Mouse (Mus musculus): ENCODE data around the gene Cnnm1. TPM values are rescaled to one million over a fixed set of nuclear protein-coding genes. Genes with fewer than 3 reads are reported as not detected.

Gene Cnnm1
- polyA plus RNA-seq, 1 experiment = 52.6 TPM

GRCm38 (mm10) chr19:43517320-43517719, 77.1 kb downstream of the Cnnm1 start:
- H3K4me1 ChIP-seq (ENCODE audit: control insufficient read depth, insufficient read depth, low read length) = peaks cover 20% of the 10 kb centered on the region
- TF ChIP-seq POLR2A (IDR thresholded peaks at IDR 0.05; ENCODE audit: extremely low read depth, insufficient read depth, low read length) (no peak), CTCF (IDR thresholded peaks at IDR 0.05; ENCODE audit: extremely low read depth, insufficient read depth, low read length) (no peak)
- no peak overlapping the region for H3K4me3 ChIP-seq (ENCODE audit: insufficient read depth, low read length)
- no peak overlapping the region for H3K27ac ChIP-seq (ENCODE audit: insufficient read depth, low read length)

DNA sequence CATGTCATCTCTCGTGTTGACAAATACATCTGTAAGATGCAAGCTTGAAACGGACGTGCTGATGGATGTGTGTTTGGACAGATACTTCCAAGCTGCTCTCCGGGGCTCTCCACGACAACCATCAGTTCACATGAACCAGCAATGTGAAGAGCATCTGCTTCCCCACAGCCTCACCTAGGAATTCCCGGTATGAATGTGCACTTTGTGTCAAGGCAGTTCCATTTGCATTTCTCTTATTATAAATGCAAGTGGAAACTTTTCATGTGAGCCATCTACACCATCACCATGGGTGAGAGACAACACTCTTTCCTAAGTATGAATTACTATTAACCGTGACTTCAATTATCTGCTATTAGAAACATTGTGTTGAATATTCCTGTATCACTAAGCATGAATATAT, 77.6 kb downstream of the Cnnm1 start:
- Histone ChIP-seq H3K27ac (ENCODE audit: insufficient read depth, low read length) (no peak overlapping the region), H3K4me3 (ENCODE audit: insufficient read depth, low read length) (no peak overlapping the region), H3K4me1 (ENCODE audit: control insufficient read depth, insufficient read depth, low read length) (peaks cover 17% of the 10 kb centered on the region)
- no peak for TF ChIP-seq CTCF (IDR thresholded peaks at IDR 0.05; ENCODE audit: extremely low read depth, insufficient read depth, low read length)
- no peak for TF ChIP-seq POLR2A (IDR thresholded peaks at IDR 0.05; ENCODE audit: extremely low read depth, insufficient read depth, low read length)

DNA sequence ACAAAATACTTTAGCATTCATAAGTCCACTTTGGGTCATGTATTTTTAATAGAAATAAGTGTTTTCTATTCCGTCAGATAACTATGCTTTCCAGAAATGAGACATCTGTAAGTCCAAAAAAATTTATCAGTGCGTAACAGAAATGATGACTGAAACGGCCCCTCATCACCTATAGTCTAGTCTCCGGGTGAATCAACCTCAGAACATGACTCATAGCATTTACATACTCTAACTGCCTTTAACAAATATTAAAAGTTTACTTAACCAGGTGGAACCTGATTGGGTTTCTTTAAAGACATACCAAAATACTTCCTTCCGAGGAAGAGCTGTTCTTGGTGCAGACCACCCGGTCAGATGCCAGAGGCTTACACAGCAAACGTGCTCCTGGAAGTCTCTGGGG, 78.0 kb downstream of the Cnnm1 start:
- no peak for TF ChIP-seq CTCF (IDR thresholded peaks at IDR 0.05; ENCODE audit: extremely low read depth, insufficient read depth, low read length)
- TF ChIP-seq POLR2A (IDR thresholded peaks at IDR 0.05; ENCODE audit: extremely low read depth, insufficient read depth, low read length) = no peak
- no peak overlapping the region for H3K27ac ChIP-seq (ENCODE audit: insufficient read depth, low read length)
- H3K4me3 ChIP-seq (ENCODE audit: insufficient read depth, low read length) = no peak overlapping the region
- peaks cover 17% of the 10 kb centered on the region for H3K4me1 ChIP-seq (ENCODE audit: control insufficient read depth, insufficient read depth, low read length)

GRCm38 (mm10) chr19:43519226-43519625, 79.0 kb downstream of the Cnnm1 start:
- H3K4me3 ChIP-seq (ENCODE audit: insufficient read depth, low read length) = 0 out of 2 replicates have a peak overlapping the region, but pooled peaks have one; percentile 4
- no peak overlapping the region for H3K27ac ChIP-seq (ENCODE audit: insufficient read depth, low read length)
- no peak for TF ChIP-seq CTCF (IDR thresholded peaks at IDR 0.05; ENCODE audit: extremely low read depth, insufficient read depth, low read length)
- H3K4me1 ChIP-seq (ENCODE audit: control insufficient read depth, insufficient read depth, low read length) = peaks cover 13% of the 10 kb centered on the region; the same call in 1 of the 2 replicates

DNA sequence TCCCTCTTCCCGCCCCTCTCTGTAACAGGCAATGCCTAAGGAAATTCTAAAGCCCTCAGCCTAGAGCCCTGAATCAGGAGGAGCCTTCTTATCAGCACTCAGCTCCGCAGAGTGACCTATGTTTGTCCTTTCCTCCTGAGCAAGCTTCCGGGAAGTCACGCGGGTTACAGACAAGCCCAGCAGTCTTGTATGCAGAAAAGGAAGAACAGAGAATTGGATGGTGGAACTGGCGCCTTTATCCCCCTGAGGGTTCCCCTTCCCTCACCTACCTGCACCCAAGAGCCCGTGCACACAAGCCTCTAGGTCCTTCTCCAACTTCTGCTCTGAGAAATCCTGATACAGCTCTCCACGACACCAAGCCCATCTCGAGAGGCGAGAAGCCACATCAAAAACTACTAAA, 80.2 kb downstream of the Cnnm1 start:
- peaks cover 17% of the 10 kb centered on the region; the same call in 1 of the 2 replicates for H3K4me1 ChIP-seq (ENCODE audit: control insufficient read depth, insufficient read depth, low read length)
- H3K4me3 ChIP-seq (ENCODE audit: insufficient read depth, low read length) = peak overlapping the region; percentile 11; the same call in 1 of the 2 replicates
- TF ChIP-seq CTCF (IDR thresholded peaks at IDR 0.05; ENCODE audit: extremely low read depth, insufficient read depth, low read length) (no peak), POLR2A (IDR thresholded peaks at IDR 0.05; ENCODE audit: extremely low read depth, insufficient read depth, low read length) (no peak)
- no peak overlapping the region for H3K27ac ChIP-seq (ENCODE audit: insufficient read depth, low read length)

GRCm38 (mm10) chr19:43521362-43521761, 81.1 kb downstream of the Cnnm1 start:
- Histone ChIP-seq H3K27ac (ENCODE audit: insufficient read depth, low read length) (no peak overlapping the region), H3K4me3 (ENCODE audit: insufficient read depth, low read length) (peak overlapping the region; percentile 11; the same call in 1 of the 2 replicates), H3K4me1 (ENCODE audit: control insufficient read depth, insufficient read depth, low read length) (peaks cover 16% of the 10 kb centered on the region; the same call in 1 of the 2 replicates)
- TF ChIP-seq POLR2A (IDR thresholded peaks at IDR 0.05; ENCODE audit: extremely low read depth, insufficient read depth, low read length) = no peak
- TF ChIP-seq CTCF (IDR thresholded peaks at IDR 0.05; ENCODE audit: extremely low read depth, insufficient read depth, low read length) = no peak

DNA sequence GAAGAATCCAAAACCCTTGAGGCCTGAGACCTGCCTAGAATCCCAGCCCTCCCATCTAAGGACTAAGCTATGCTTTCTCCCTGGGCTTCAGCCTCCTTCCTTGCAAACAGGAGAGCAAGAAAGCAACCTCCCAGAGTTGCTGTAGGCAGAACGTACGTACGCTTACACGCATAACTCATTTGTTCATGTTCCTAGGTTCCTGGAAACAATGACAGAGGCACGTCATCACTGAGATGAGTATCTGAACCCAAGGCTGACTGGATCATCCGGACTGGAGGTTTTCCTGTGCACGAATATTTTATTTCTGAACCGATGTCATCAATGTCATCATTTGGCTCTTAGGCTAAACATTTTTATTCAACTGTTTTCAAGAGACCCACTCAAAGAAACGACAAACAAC, 81.8 kb downstream of the Cnnm1 start:
- peaks cover 16% of the 10 kb centered on the region; the same call in 1 of the 2 replicates for H3K4me1 ChIP-seq (ENCODE audit: control insufficient read depth, insufficient read depth, low read length)

DNA sequence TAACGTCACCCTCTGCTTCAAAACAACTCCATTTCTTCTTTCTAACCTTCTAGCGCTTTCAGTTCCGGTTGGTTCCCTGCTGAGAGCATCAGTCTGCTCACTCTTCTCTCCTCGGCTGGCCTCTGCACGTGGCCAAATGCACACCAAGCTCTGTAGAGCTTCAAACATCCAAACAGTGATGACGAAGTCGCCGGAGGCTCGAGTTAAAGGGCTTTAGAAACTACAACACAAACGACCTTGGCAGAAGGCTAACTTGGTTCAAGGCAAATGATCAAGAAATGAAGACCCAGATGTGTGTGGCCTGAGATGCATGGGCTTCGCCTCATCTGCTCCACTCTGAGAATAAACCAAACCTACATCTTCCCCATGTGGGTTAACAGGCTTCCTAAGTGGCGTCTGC, 83.3 kb downstream of the Cnnm1 start:
- Histone ChIP-seq H3K4me3 (ENCODE audit: insufficient read depth, low read length) (peak overlapping the region; percentile 80), H3K27ac (ENCODE audit: insufficient read depth, low read length) (peak overlapping the region; percentile 19), H3K4me1 (ENCODE audit: control insufficient read depth, insufficient read depth, low read length) (peaks cover 11% of the 10 kb centered on the region; the same call in 1 of the 2 replicates)
- no peak for TF ChIP-seq CTCF (IDR thresholded peaks at IDR 0.05; ENCODE audit: extremely low read depth, insufficient read depth, low read length)
- TF ChIP-seq POLR2A (IDR thresholded peaks at IDR 0.05; ENCODE audit: extremely low read depth, insufficient read depth, low read length) = no peak

More for the DNA sequence above, 81.8 kb downstream of the Cnnm1 start:
- Histone ChIP-seq H3K4me3 (ENCODE audit: insufficient read depth, low read length) (peak overlapping the region; percentile 47), H3K27ac (ENCODE audit: insufficient read depth, low read length) (no peak overlapping the region)
- TF ChIP-seq POLR2A (IDR thresholded peaks at IDR 0.05; ENCODE audit: extremely low read depth, insufficient read depth, low read length) (no peak), CTCF (IDR thresholded peaks at IDR 0.05; ENCODE audit: extremely low read depth, insufficient read depth, low read length) (no peak)

DNA sequence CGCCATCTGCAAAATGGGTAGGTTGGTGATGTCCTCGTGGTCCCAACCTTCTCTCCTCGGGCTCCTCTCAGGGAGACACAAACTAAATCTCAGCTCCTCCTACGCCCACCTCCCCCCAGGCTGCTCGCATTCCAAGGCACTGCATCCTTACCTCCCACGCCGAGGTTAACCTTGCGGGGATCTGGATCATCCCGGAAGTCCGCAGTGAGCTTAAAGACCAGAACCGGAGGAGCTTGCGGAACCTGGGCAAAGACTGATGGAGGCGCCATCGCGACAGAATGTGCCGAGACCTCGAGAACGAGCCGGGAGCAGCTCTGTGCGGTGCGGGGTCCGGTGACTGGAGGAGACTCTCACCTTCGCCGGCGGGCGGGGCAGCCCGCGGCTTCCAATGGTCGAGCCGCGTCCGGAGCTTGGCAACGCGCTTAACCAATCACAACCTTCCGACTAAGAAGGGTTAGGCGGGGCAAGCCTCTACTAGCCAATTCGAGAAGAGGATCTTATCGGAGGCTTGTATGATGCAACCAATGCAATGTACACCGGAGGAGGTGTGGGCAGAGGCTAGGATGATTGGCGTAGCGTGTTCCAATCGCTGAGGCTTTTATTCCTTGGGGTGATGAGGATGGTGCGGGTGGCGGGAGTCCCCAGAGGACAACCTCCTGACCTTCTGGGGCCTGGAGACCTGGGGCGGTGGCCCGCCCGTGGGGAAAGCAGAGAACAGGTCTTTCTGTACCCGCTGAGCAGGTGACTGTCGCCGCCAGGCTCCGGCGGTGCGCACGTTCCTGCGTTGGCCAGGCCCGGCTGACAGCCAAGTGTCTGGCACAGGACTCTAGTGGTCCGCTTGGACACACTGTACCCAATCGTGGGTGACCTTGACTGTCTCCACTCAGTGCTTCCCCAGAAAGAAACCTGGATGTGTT, 84.2 kb downstream of the Cnnm1 start, which contains the start of gene Got1:
Gene Got1 (minus strand): TSS at position 419 of the 917 bp plus-strand sequence.
- TF ChIP-seq CTCF (IDR thresholded peaks at IDR 0.05; ENCODE audit: extremely low read depth, insufficient read depth, low read length) = no peak
- peak; percentile 83 for TF ChIP-seq POLR2A (IDR thresholded peaks at IDR 0.05; ENCODE audit: extremely low read depth, insufficient read depth, low read length)
- Histone ChIP-seq H3K4me3 (ENCODE audit: insufficient read depth, low read length) (peak within 1 kb of the TSS; percentile 80), H3K27ac (ENCODE audit: insufficient read depth, low read length) (peak within 1 kb of the TSS; percentile 87), H3K4me1 (ENCODE audit: control insufficient read depth, insufficient read depth, low read length) (peaks cover 10% of the 10 kb centered on the region; the same call in 1 of the 2 replicates)

DNA sequence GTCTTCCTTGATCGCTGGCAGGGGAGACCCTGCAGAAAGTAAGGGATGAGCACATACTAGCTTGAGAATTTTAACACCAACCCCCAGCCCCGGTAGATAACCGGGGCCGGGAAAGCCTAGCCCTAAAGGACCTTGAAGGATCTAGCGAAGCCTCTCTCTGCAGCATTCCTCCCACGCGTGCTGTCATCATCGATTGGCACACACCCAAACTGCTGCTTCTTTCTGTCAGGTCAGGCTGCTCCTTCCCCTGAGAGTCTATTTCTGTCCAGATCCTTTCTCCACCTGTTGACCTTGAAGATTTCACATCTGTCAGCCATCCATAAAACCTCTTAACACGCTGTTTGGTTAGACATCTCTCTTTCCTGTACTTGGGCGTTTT, 84.9 kb downstream of the Cnnm1 start:
- TF ChIP-seq POLR2A (IDR thresholded peaks at IDR 0.05; ENCODE audit: extremely low read depth, insufficient read depth, low read length) (no peak), CTCF (IDR thresholded peaks at IDR 0.05; ENCODE audit: extremely low read depth, insufficient read depth, low read length) (no peak)
- peak overlapping the region; percentile 87 for H3K27ac ChIP-seq (ENCODE audit: insufficient read depth, low read length)
- H3K4me1 ChIP-seq (ENCODE audit: control insufficient read depth, insufficient read depth, low read length) = peaks cover 7% of the 10 kb centered on the region; the same call in 1 of the 2 replicates
- H3K4me3 ChIP-seq (ENCODE audit: insufficient read depth, low read length) = peak overlapping the region; percentile 80
